Mouse (Mus musculus): ENCODE data around the gene Plekha1. TPM values are rescaled to one million over a fixed set of nuclear protein-coding genes. Genes with fewer than 3 reads are reported as not detected.

Plekha1 gene
- total RNA-seq, 2 experiments from 2014 or later = 2.9 to 3.4 TPM

DNA sequence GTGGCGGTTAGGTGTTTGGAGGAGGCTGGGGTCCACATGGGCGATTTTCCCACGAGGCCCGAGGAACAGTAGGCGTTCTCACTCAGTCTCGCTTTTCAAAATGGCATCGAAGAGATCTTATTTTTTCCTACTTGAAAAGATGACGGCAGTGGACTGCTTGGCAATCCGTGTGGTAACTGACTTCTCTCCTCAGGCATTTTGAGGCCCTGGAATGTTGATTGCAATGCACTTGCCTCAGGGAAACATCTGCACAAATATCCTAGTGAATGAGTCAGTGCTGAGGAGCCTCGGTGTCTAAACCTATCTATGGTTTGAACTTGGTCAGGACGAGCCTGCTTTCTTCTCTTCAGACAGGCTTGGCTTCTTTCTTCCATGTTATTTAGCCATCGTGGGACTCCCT lies 80.7 kb downstream of the Plekha1 start:
- no peak for ATAC-seq (replicated peaks; ENCODE audit: low FRiP score, poor library complexity, severe bottlenecking)

DNA sequence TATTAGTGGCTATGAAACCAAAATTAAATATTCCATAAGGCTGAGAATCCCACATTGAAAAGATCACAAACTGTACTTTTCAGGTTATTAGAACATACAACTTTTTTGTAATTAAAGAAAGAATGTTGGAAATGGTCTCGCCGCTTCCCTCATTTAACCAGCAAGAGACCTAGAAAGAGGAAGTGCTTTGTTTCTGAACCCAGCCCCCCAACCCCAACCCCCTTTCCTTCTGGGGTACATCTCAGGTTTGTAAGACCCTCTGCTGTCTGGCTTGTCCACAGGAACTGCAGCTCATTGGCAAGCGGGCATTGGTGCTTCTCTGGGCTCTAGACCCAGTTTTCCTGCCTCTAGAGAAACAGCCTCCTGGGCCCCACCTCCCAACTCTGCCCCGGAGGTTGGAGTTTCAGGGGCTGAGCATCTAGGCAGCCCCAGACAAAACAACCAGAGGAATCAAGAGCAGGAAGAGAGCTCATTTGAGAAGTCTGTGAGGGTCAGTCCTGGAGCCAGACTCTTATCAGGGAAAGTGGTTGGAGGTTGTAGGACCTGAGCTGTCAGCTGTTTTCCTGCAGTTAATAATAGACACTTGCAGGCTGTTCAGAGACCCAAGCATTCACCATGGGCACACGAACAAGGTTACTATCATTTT lies 83.1 kb downstream of the Plekha1 start:
- no peak for ATAC-seq (replicated peaks; ENCODE audit: low FRiP score, poor library complexity, severe bottlenecking)

DNA sequence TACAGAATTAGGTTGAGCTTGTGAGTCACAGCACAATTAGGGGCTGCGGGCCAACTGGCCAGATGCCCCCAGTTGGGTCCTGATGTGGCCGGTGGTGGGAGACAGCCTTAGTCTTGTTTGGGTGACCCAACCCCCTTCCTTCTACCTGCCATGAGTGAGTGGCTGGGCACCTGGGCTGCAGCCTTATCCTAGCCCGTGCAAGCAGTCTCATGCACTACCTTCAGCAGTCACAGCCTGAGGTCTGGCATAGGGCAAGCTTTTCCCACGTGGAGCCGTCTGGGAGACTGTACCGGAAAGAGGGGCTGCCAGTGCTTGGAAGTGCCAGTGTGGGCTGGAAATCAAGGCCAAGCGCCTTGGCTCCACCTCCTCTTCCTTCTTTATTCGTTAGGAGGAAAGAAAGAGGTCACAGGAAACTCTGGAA lies 83.8 kb downstream of the Plekha1 start:
- no peak for ATAC-seq (replicated peaks; ENCODE audit: low FRiP score, poor library complexity, severe bottlenecking)

DNA sequence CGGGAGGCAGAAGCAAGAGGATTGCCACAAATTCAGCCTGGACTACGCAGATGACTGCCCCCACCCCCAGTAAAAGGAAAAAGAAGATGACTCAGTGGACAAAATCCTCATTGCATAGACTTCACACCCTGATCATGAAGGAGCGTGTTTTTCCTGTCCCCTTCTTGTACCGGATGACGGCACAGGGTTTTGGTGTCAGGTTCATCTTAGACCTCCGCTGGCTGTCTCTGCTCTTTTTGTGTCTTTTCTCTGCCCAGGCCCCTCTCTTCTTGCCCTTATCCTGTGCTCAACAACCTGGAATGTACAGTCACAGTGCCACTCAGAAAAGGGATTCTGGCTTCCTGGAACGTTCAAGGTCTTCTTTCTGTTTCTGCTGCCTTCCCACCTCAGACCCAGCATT lies 84.9 kb downstream of the Plekha1 start:
- ATAC-seq (replicated peaks; ENCODE audit: low FRiP score, poor library complexity, severe bottlenecking) = no peak

- no peak for ATAC-seq (replicated peaks; ENCODE audit: low FRiP score, poor library complexity, severe bottlenecking)
Observed at GRCm38 (mm10) chr7:130951004-130951403, 85.4 kb downstream of the Plekha1 start.

GRCm38 (mm10) chr7:130953376-130953775 lies 87.8 kb downstream of the Plekha1 start:
- no peak for ATAC-seq (replicated peaks; ENCODE audit: low FRiP score, poor library complexity, severe bottlenecking)

DNA sequence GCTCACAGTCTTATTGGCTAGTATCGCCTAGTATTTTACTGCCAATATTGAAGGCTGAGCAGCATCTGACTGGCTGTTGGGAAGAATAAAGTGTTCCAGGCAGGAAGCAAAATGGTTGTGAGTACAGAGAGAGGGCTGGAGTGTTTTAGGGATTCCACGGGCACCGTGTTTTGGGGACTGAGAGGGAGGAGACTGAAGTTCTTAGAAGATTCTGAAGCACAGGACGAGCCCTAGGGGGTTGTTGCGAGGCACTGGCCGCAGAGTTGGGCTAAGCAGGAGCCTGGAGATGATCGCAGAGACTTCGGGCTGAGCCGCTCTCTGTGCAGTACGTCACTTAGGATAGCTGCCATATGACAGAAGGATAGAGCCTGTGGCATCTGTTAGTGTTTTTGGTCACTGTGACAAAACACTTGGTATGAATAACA lies 88.6 kb downstream of the Plekha1 start:
- no peak for ATAC-seq (replicated peaks; ENCODE audit: low FRiP score, poor library complexity, severe bottlenecking)

DNA sequence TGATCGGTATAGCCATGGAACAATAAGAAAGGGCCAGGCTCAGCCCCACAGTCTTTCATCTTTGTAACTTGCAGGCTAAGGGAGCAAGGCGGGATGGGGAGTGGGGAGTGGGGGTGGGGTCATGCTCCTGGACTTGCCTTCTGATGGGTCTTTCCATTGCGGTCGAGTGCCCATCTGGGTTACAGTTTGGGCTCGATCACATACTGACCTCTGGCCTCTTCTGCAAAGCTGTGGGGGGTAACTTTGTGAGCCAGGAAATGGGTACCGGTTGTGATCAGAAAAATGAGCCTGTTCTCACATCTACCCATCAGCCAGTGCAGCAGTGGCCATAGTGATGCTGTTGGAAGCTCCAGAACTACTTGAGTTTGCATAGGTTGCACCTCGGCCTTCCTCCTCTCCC lies 93.0 kb downstream of the Plekha1 start:
- no peak for ATAC-seq (replicated peaks; ENCODE audit: low FRiP score, poor library complexity, severe bottlenecking)

DNA sequence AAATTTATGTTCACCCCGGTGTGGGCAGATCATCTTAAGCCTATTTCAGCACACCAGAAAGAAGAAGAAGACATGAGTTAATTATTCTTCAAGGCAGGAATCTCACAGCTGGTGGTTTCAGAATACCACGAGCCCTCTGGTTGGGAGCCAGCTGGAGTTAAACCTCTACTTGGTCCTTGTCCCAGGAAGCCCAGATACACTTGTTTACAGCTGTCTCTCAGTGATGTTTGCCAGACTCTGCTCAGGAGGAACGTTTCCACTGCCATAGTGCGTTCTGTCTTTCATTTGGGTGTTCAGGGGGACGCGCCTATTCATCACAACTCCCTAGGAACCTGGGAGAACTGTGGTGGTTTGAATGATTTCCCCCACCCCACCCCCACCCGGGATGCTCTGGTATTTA lies 94.3 kb downstream of the Plekha1 start:
- ATAC-seq (replicated peaks; ENCODE audit: low FRiP score, poor library complexity, severe bottlenecking) = no peak

- ATAC-seq (replicated peaks; ENCODE audit: low FRiP score, poor library complexity, severe bottlenecking) = no peak
Observed at GRCm38 (mm10) chr7:130961429-130961828, 95.9 kb downstream of the Plekha1 start.

Other genes starting within 250 kb of the Plekha1 start
- gene Btbd16, start 91.7 kb upstream of the Plekha1 start, total RNA-seq (2015; ENCODE audit: low replicate concordance) = not detected in 2 replicates
- gene Btbd16, start 91.7 kb upstream of the Plekha1 start, total RNA-seq (2017; ENCODE audit: low replicate concordance) = not detected in 2 replicates
- gene Htra1, start 70.4 kb downstream of the Plekha1 start, total RNA-seq (2015; ENCODE audit: low replicate concordance) = not detected in 2 replicates
- gene Htra1, start 70.4 kb downstream of the Plekha1 start, total RNA-seq (2017; ENCODE audit: low replicate concordance) = not detected in 2 replicates
- not detected in 2 replicates for gene Dmbt1, start 166.3 kb downstream of the Plekha1 start, total RNA-seq (2015; ENCODE audit: low replicate concordance)
- not detected in 2 replicates for gene Dmbt1, start 166.3 kb downstream of the Plekha1 start, total RNA-seq (2017; ENCODE audit: low replicate concordance)